Mouse (Mus musculus): ENCODE data around the gene Ly9. TPM values are rescaled to one million over a fixed set of nuclear protein-coding genes. Genes with fewer than 3 reads are reported as not detected.

Gene Ly9
- total RNA-seq, 2 experiments from 2014 or later: 5.8 to 7.1 TPM

Other genes starting within 250 kb of the Ly9 start
- gene Klhdc9, start 246.6 kb downstream of the Ly9 start, total RNA-seq (2015; ENCODE audit: low replicate concordance): not detected in 2 replicates
- not detected in 2 replicates for gene Klhdc9, start 246.6 kb downstream of the Ly9 start, total RNA-seq (2017; ENCODE audit: low replicate concordance)
- not detected in 2 replicates for gene Nectin4, start 237.3 kb downstream of the Ly9 start, total RNA-seq (2015; ENCODE audit: low replicate concordance)
- gene Nectin4, start 237.3 kb downstream of the Ly9 start, total RNA-seq (2017; ENCODE audit: low replicate concordance): 0.68 TPM in 1 of 2 replicates, not detected in the other
- gene Arhgap30, start 218.5 kb downstream of the Ly9 start, total RNA-seq (2015; ENCODE audit: low replicate concordance): 20.1 and 21.1 TPM in 2 replicates
- gene Arhgap30, start 218.5 kb downstream of the Ly9 start, total RNA-seq (2017; ENCODE audit: low replicate concordance): 25.9 and 26.9 TPM in 2 replicates
- gene Usf1, start 196.1 kb downstream of the Ly9 start, total RNA-seq (2015; ENCODE audit: low replicate concordance): 2.7 and 12.7 TPM in 2 replicates
- gene Usf1, start 196.1 kb downstream of the Ly9 start, total RNA-seq (2017; ENCODE audit: low replicate concordance): 9.1 and 23.1 TPM in 2 replicates
- gene Tstd1, start 188.5 kb downstream of the Ly9 start, total RNA-seq (2015; ENCODE audit: low replicate concordance): not detected in 2 replicates
- not detected in 2 replicates for gene Tstd1, start 188.5 kb downstream of the Ly9 start, total RNA-seq (2017; ENCODE audit: low replicate concordance)
- gene F11r, start 169.9 kb downstream of the Ly9 start, total RNA-seq (2015; ENCODE audit: low replicate concordance): not detected in 2 replicates
- 0.42 TPM in 1 of 2 replicates, not detected in the other for gene F11r, start 169.9 kb downstream of the Ly9 start, total RNA-seq (2017; ENCODE audit: low replicate concordance)
- 0.84 and 4.8 TPM in 2 replicates for gene Alyref2, start 103.9 kb downstream of the Ly9 start, total RNA-seq (2015; ENCODE audit: low replicate concordance)
- gene Alyref2, start 103.9 kb downstream of the Ly9 start, total RNA-seq (2017; ENCODE audit: low replicate concordance): 0.60 and 1.4 TPM in 2 replicates
- gene Itln1, start 72.1 kb downstream of the Ly9 start, total RNA-seq (2015; ENCODE audit: low replicate concordance): not detected in 2 replicates
- gene Itln1, start 72.1 kb downstream of the Ly9 start, total RNA-seq (2017; ENCODE audit: low replicate concordance): not detected in 2 replicates
- gene Cd244a, start 48.2 kb downstream of the Ly9 start, total RNA-seq (2015; ENCODE audit: low replicate concordance): 2.3 and 3.1 TPM in 2 replicates
- gene Cd244a, start 48.2 kb downstream of the Ly9 start, total RNA-seq (2017; ENCODE audit: low replicate concordance): 5.2 and 8.3 TPM in 2 replicates
- 3.3 and 10.7 TPM in 2 replicates for gene Slamf7, start 45.6 kb upstream of the Ly9 start, total RNA-seq (2015; ENCODE audit: low replicate concordance)
- gene Slamf7, start 45.6 kb upstream of the Ly9 start, total RNA-seq (2017; ENCODE audit: low replicate concordance): 1.4 TPM in 1 of 2 replicates, not detected in the other
- 52.2 and 60.3 TPM in 2 replicates for gene Cd48, start 74.6 kb upstream of the Ly9 start, total RNA-seq (2015; ENCODE audit: low replicate concordance)
- 24.8 and 27.7 TPM in 2 replicates for gene Cd48, start 74.6 kb upstream of the Ly9 start, total RNA-seq (2017; ENCODE audit: low replicate concordance)
- 2.3 TPM in 1 of 2 replicates, not detected in the other for gene Slamf1, start 159.7 kb upstream of the Ly9 start, total RNA-seq (2015; ENCODE audit: low replicate concordance)
- gene Slamf1, start 159.7 kb upstream of the Ly9 start, total RNA-seq (2017; ENCODE audit: low replicate concordance): 0.26 and 0.56 TPM in 2 replicates
- gene Cd84, start 232.3 kb upstream of the Ly9 start, total RNA-seq (2015; ENCODE audit: low replicate concordance): 20.3 and 22.1 TPM in 2 replicates
- gene Cd84, start 232.3 kb upstream of the Ly9 start, total RNA-seq (2017; ENCODE audit: low replicate concordance): 23.7 and 25.0 TPM in 2 replicates